Mouse (Mus musculus): Measurements from ENCODE around the gene Dnah8. TPM values are rescaled to one million over a fixed set of nuclear protein-coding genes. Genes with fewer than 3 reads are reported as not detected.

Dnah8 gene
- total and polyA plus RNA-seq, 2 experiments from 2014 or later: 2.1 to 5.0 TPM

DNA sequence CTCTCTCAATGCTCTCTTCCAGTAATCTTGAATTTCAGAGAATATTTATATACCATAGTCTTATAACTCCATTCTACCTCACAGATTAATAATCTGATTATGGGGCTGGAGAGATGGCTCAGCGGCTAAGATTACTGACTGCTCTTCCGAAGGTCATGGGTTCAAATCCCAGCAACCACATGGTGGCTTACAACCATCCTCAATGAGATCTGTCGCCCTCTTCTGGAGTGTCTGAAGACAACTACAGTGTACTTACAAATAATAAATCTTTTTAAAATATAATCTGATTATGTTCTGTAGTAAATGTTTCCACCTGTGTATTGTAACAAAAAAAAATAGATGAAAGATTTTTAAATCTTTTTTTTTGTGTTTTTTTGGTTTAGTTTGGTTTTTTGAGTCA is 41.8 kb upstream of the Dnah8 start:
- Histone ChIP-seq H3K4me2 (ENCODE audit: low read depth) (no peak overlapping the region), H3K4me1 (ENCODE audit: insufficient read depth) (no peaks in the 10 kb centered on the region), H3K9me3 (ENCODE audit: low read length) (no peaks in the 10 kb centered on the region), H3K9ac (no peak overlapping the region), H3K36me3 (ENCODE audit: insufficient read depth) (no peaks in the 10 kb centered on the region), H3K4me3 (ENCODE audit: low read depth, low read length) (no peak overlapping the region), H3K27me3 (ENCODE audit: insufficient read depth, low read length) (no peaks in the 10 kb centered on the region), H3K27ac (ENCODE audit: low read depth, low read length) (no peak overlapping the region)
- no peak for TF ChIP-seq CTCF (IDR thresholded peaks at IDR 0.05; ENCODE audit: low read depth)
- DNase-seq (no peak), ATAC-seq (no peak)
- WGBS: 88% methylated on average over 3 of the region's 3 CpGs

DNA sequence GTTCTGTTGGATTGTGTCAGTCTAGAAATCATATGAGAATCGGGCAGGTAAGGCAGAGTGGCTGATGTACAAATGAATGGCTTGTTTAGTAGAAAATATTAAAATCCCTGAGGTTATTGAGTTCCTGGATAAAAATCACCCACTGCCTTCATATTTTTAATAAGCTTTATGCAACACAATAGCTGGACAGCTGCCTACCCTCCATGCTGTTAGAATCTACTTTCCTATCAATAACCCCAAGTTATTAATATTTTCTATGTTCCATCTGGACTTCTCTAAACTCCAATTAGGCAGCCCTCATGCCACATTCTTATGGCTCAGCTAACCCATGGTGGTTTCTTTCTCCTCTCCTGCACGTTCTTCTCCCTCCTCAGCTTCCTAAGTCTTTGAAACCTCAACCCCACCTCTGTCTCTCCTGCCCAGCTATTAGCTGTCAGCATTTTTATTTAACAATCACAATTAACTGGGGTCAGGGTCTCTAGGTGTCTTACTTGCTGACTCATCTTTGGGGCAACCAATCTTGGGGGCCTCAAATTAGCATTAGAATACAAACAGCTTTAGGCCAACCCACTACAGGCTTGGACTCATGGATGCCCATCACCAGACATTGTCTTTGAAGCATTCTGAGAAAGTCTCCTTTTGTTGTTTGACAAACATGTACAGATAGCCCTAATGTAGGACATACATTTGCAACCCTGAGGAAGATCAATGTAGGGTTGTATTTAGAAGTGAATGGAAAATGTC is 40.7 kb upstream of the Dnah8 start:
- no peak for TF ChIP-seq CTCF (IDR thresholded peaks at IDR 0.05; ENCODE audit: low read depth)
- Histone ChIP-seq H3K4me3 (ENCODE audit: low read depth, low read length) (no peak overlapping the region), H3K9me3 (ENCODE audit: low read length) (no peaks in the 10 kb centered on the region), H3K4me2 (ENCODE audit: low read depth) (no peak overlapping the region), H3K4me1 (ENCODE audit: insufficient read depth) (no peaks in the 10 kb centered on the region), H3K27me3 (ENCODE audit: insufficient read depth, low read length) (no peaks in the 10 kb centered on the region), H3K36me3 (ENCODE audit: insufficient read depth) (no peaks in the 10 kb centered on the region), H3K9ac (no peak overlapping the region), H3K27ac (ENCODE audit: low read depth, low read length) (no peak overlapping the region)
- no peak for ATAC-seq
- WGBS: 82% methylated on average over 2 of the region's 2 CpGs
- no peak for DNase-seq

DNA sequence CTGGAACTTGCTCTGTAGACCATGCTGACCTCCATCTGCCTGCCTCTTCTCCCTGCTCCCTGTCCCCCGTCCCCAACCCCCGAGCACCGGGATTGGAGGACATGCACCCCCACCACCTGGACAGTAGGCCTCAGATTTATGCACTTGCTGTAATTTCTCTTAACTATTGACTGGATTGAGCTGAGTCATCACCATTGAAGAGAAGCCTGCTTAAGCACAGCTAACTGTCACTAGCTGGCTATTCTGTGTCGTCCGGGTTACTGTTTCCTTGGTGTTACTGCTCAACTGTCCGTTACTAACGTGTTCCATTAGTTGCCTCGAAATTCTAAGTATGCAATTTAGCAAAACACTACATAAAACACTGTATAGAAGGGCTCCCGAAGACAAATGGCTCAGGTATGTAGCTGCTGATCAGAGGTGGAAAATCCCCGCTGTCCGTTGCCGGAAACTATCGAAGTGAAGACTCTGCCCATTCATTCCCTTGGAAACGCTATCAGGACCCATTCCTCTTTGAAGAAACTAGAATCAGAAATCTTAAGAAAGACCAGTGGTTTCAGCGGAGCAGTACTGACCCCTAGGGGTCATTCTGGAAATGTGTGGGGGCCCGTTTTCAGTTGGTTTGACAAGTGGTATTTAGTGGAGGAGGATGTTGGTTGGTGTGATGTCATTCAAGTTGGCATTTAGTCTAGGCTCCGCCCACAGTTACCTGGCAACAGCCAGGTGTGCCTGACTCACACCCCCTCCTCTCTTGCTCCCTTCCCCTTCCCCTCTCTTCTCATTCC is 33.5 kb upstream of the Dnah8 start:
- Histone ChIP-seq H3K4me3 (ENCODE audit: low read depth, low read length) (no peak overlapping the region), H3K4me1 (ENCODE audit: insufficient read depth) (no peaks in the 10 kb centered on the region), H3K36me3 (ENCODE audit: insufficient read depth) (peaks cover 12% of the 10 kb centered on the region; the same call in 1 of the 2 replicates), H3K4me2 (ENCODE audit: low read depth) (0 out of 2 replicates have a peak overlapping the region, but pooled peaks have one; percentile 2), H3K9ac (no peak overlapping the region; the same call in 1 of the 2 replicates), H3K9me3 (ENCODE audit: low read length) (no peaks in the 10 kb centered on the region), H3K27ac (ENCODE audit: low read depth, low read length) (no peak overlapping the region), H3K27me3 (ENCODE audit: insufficient read depth, low read length) (no peaks in the 10 kb centered on the region)
- peak; percentile 73 for TF ChIP-seq CTCF (IDR thresholded peaks at IDR 0.05; ENCODE audit: low read depth)
- WGBS: 31% methylated on average over 17 of the region's 17 CpGs
- ATAC-seq (peak; percentile 56), DNase-seq (peak; percentile 71)

DNA sequence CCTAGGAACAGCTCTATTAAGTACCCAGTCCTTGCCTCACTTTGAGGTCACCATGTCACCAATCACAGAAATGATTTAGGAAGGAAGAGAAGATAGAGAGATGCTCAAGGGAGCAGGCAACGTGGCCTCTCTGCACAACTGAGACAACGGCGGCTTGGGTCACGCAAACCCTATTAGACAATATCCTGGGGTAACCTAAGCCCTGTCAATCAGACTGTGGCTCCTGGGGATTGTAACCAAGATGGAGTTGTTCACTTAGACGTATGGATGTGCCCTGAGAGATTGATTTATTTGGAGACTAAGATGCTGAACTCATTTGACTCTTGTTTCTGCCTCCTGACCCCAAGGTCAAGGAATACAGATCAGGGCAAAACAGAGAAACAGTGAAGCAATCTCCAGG is 29.7 kb upstream of the Dnah8 start:
- Histone ChIP-seq H3K9me3 (ENCODE audit: low read length) (no peaks in the 10 kb centered on the region), H3K4me3 (ENCODE audit: low read depth, low read length) (no peak overlapping the region), H3K27ac (ENCODE audit: low read depth, low read length) (no peak overlapping the region), H3K9ac (no peak overlapping the region), H3K27me3 (ENCODE audit: insufficient read depth, low read length) (no peaks in the 10 kb centered on the region), H3K36me3 (ENCODE audit: insufficient read depth) (peaks cover 28% of the 10 kb centered on the region; the same call in 1 of the 2 replicates), H3K4me2 (ENCODE audit: low read depth) (no peak overlapping the region), H3K4me1 (ENCODE audit: insufficient read depth) (no peaks in the 10 kb centered on the region)
- WGBS: 43% methylated on average over 5 of the region's 5 CpGs
- ATAC-seq (no peak), DNase-seq (no peak)
- no peak for TF ChIP-seq CTCF (IDR thresholded peaks at IDR 0.05; ENCODE audit: low read depth)

DNA sequence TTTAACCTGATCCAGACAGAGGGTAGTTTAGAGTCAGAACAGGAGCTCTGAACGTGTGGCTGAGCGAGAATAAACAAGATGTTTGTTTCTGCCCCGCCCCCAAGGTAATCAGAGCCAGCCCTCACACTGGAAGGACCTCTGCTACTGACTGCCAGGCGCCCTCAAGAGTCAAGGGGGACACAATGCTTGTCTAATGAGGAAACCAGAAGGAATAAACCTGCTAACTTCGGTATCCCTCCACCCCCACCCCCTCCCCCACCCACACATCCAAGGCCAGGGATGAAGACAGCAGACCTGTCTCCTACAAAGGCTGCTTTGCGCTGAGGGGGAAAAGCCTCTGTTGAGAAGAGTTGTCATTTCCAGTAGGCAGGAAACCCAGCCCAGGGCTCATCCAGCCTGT is 29.3 kb upstream of the Dnah8 start:
- TF ChIP-seq CTCF (IDR thresholded peaks at IDR 0.05; ENCODE audit: low read depth): no peak
- DNase-seq (no peak), ATAC-seq (no peak)
- no peaks in the 10 kb centered on the region for H3K4me1 ChIP-seq (ENCODE audit: insufficient read depth)
- WGBS: 59% methylated on average over 6 of the region's 6 CpGs
- H3K4me2 ChIP-seq (ENCODE audit: low read depth): no peak overlapping the region
- peaks cover 28% of the 10 kb centered on the region; the same call in 1 of the 2 replicates for H3K36me3 ChIP-seq (ENCODE audit: insufficient read depth)
- no peak overlapping the region for H3K9ac ChIP-seq
- H3K4me3 ChIP-seq (ENCODE audit: low read depth, low read length): no peak overlapping the region
- H3K9me3 ChIP-seq (ENCODE audit: low read length): no peaks in the 10 kb centered on the region
- no peaks in the 10 kb centered on the region for H3K27me3 ChIP-seq (ENCODE audit: insufficient read depth, low read length)
- no peak overlapping the region for H3K27ac ChIP-seq (ENCODE audit: low read depth, low read length)

DNA sequence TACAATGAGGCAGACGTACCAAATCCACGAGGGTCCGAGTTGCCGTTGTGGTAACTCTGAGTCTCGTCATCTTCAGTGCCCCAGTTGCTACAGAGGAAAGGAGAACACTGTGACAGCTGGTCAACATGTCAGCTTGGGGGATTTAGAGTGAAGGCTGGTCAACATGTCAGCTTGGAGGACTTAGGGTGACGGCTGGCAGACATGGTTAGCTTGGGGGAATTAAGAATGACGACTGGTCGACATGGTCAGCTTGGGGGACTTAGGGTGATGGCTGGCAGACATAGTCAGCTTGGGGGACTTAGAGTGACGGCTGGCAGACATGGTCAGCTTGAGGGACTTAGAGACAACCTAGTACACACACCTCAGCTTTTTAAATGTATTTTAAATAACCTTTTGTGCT is 26.4 kb upstream of the Dnah8 start:
- Histone ChIP-seq H3K9ac (no peak overlapping the region), H3K4me3 (ENCODE audit: low read depth, low read length) (no peak overlapping the region), H3K27me3 (ENCODE audit: insufficient read depth, low read length) (no peaks in the 10 kb centered on the region), H3K36me3 (ENCODE audit: insufficient read depth) (peaks cover 33% of the 10 kb centered on the region; the same call in 1 of the 2 replicates), H3K4me1 (ENCODE audit: insufficient read depth) (no peaks in the 10 kb centered on the region), H3K9me3 (ENCODE audit: low read length) (no peaks in the 10 kb centered on the region), H3K4me2 (ENCODE audit: low read depth) (no peak overlapping the region), H3K27ac (ENCODE audit: low read depth, low read length) (no peak overlapping the region)
- TF ChIP-seq CTCF (IDR thresholded peaks at IDR 0.05; ENCODE audit: low read depth): no peak
- WGBS: 94% methylated on average over 9 of the region's 9 CpGs
- DNase-seq: no peak
- no peak for ATAC-seq

DNA sequence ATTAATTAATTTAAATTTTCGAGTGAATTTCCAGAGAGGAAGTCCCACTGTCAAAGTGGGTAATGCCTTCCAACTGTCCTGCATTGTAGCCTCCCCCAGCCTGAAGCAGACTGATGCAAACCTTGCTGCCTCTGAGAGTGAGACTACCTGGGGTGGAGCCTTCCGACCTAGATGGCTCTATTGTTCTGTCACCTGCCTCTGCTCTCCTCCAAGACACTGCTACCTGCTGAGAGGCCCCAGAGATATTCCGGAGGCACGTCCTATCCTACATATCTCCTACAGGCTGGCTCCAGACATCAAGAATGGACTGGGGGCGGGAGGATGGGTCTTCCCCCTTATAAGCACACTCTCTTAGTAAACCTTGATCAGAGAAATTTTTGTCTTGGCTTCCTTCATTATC is 25.9 kb upstream of the Dnah8 start:
- no peak for TF ChIP-seq CTCF (IDR thresholded peaks at IDR 0.05; ENCODE audit: low read depth)
- ATAC-seq: no peak
- no peaks in the 10 kb centered on the region for H3K4me1 ChIP-seq (ENCODE audit: insufficient read depth)
- no peak overlapping the region for H3K27ac ChIP-seq (ENCODE audit: low read depth, low read length)
- no peak overlapping the region for H3K4me3 ChIP-seq (ENCODE audit: low read depth, low read length)
- H3K4me2 ChIP-seq (ENCODE audit: low read depth): no peak overlapping the region
- H3K9ac ChIP-seq: no peak overlapping the region
- H3K9me3 ChIP-seq (ENCODE audit: low read length): no peaks in the 10 kb centered on the region
- H3K36me3 ChIP-seq (ENCODE audit: insufficient read depth): peaks cover 33% of the 10 kb centered on the region; the same call in 1 of the 2 replicates
- no peaks in the 10 kb centered on the region for H3K27me3 ChIP-seq (ENCODE audit: insufficient read depth, low read length)
- no peak for DNase-seq
- WGBS: 87% methylated on average over 5 of the region's 5 CpGs

All from forebrain, postnatal 0 days (tissue).